Mouse (Mus musculus) cerebellum, postnatal 14 days (tissue): ENCODE results near the gene Vpreb2.
"Not testable (repeated sequence)": the region's sequence is repeated elsewhere in the genome, so short reads cannot be mapped to it uniquely, and the experiment has no call there.

Experiments
- DNase-seq, 2 experiments: peaks; one replicate each; pipeline ENCODE4 v3.0.0; 2021; ENCODE audit warnings: mixed read lengths in 2 of 2

The Vpreb2 gene

DNA sequence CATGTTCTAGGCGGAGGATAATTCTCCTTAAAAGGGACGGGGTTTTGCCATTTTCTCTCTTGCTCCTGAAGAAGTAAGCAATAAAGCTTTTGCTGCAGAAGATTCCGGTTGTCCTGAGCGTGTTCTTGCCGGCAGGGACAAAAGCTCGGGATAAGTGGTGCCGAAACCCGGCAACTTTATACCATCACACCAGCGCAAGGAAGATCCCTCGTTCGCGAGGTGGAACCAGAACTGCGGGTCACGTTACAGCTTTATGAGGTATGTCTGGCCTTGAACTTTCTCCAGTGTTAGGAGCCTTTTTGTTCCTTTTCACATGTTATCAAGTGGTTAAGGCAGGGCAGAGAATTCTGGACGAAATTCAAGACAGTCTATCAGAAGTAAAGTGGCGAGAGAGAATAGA is 12.1 kb downstream of the Vpreb2 start:
- not testable (repeated sequence) for DNase-seq

DNA sequence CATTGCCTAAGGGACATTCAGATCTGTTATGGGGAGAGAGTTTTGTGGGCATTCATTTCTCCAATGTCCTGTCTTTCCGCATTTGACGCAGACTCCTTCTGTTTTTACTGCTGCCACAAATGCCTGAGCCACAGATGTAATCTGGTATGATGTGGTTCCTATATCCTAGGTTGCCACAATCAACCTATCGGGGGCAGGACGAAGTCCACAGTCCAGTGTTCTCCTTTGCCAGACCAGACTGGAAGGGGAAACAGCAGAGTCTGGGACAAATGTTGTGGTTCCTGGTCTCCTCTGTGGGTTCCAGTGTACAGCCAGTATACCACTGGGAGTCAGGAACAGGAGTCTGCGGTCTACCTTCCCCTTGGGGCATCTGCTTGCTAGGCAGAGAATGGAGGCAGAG is 19.4 kb downstream of the Vpreb2 start:
- no peak for DNase-seq

DNA sequence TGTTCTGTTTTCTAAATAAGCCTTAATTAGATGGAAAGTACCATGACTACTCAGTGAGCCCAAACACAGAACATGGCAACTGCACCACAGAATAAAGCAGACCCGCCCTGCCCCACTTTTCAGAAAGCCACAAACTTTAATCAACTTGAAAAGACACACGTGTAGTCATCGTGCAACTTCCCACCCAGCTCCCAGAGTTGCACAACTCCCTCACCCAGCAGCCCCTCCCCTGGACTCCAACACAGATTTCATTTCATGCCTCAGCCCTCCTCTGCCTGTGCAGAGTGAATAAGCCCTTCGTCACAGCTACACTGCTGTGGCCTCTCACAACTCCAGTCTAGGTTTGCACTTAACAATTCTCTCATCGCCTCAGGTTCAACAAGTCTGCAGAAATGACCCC is 24.4 kb downstream of the Vpreb2 start:
- DNase-seq, result no peak

DNA sequence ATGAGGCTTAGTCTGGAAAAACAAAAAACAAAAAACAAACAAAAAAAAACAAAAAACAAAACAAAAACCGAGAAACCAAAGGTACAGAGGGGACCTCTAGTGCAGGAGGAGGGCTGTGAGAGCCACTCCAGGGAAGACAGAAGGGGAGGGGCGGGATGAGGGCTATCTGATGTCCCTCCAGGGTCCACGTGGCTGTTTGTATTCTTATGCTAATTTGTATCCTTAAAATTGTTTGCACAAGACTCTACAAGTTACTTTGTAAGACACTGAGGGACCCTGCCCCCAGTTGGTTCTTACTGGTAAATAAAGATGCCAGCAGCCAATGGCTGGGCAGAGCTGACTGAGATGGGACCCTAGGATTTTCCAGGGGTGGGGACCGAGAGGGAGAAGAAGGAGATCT is 26.9 kb downstream of the Vpreb2 start:
- DNase-seq, result no peak

GRCm38 (mm10) chr16:18011101-18011500 is 30.9 kb downstream of the Vpreb2 start:
- no peak for DNase-seq

DNA sequence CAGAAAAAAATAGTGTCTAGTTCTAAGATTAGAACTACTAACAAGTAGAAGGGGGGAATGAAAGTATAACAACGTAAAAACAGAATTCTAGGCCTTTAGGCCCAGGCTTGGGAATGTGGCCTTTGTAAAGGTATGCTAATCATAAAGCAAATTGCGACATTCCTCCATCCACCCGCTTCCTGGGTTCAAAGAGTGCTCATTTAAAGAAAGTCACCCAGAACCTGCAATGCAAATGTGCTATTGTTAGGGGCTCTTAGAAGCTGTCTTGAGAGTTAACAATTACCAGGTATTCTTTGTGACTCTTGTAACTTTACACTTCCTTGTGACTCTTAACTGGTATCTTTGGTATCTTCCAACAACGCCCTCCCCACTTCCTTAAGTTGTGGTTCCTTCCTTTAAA is 36.3 kb downstream of the Vpreb2 start:
- not testable (repeated sequence) for DNase-seq

DNA sequence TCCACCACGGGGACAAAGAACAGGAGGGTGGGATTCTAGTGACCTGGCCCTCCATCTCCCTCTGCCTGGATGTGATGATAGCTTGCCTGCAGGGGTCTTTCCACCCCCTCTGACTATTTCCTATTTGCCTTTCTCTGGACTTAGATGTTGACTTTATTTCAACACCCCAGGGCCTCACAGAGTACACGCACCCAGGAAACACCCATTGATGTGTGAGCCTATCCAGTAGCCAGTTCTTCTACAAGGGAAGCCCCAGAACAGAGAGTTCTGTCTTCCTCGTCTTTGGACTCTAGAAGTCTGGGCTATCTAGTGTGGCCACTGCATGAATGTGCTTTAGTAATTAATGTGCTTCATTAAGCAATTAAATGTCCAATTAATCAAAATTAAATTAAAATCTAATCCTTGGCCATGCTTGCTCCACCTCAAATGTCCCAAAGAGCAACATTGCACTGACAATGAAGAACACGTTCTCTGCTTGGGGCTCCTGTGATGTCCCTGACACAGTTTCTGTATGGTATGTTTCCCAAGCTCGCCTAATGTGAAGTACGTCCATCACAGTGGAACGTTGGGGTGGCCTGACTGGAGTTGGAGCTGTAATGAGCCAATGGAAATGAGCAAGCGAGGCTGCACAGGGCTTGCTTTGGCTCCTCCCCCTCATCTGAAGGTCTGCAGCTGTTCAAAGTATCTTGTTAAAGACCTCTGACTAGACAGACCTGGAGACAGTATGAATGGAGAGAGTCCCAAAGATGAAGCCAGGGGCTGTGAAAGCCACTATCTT is 42.7 kb downstream of the Vpreb2 start:
- DNase-seq, result no peak

GRCm38 (mm10) chr16:18027371-18027770 is 47.1 kb downstream of the Vpreb2 start:
- DNase-seq, result no peak
